8 mouse cellular contexts compared by ENCODE assay signal in genomic region chr2:73891701-73892463, GRCm38 (mm10). TPM values are rescaled to one million over a fixed set of nuclear protein-coding genes. Genes with fewer than 3 reads are reported as not detected.
DNase-seq lines count a peak whose midpoint lies in the region; ATAC-seq and TF ChIP-seq lines count a peak whose summit lies in the region.

No protein-coding gene starts in this region.

- peak; percentile 50; the same call in 1 of the 2 replicates for ATAC-seq in forebrain, embryonic 12.5 days (ENCODE audit: low FRiP score)
- peak; percentile 45 for ATAC-seq in lung, embryonic 14.5 days (ENCODE audit: insufficient read depth)
- peak; percentile 74 for ATAC-seq in neural tube, embryonic 13.5 days (ENCODE audit: low read depth)

- H3K4me1 ChIP-seq in bone marrow macrophage, adult 2 months (ENCODE audit: control insufficient read depth, insufficient read depth, low read length) = peaks cover 7% of the 10 kb centered on the region
- H3K4me1 ChIP-seq in forebrain, embryonic 12.5 days = peaks cover 7% of the 10 kb centered on the region
- H3K4me1 ChIP-seq in lung, embryonic 14.5 days (ENCODE audit: insufficient read depth) = no peaks in the 10 kb centered on the region
- H3K4me1 ChIP-seq in neural tube, embryonic 13.5 days (replicated peaks) = peaks cover 21% of the 10 kb centered on the region

- no peaks in the 10 kb centered on the region for H3K9me3 ChIP-seq in forebrain, embryonic 12.5 days
- no peaks in the 10 kb centered on the region for H3K9me3 ChIP-seq in lung, embryonic 14.5 days (ENCODE audit: low read depth, low read length)
- no peaks in the 10 kb centered on the region for H3K9me3 ChIP-seq in neural tube, embryonic 13.5 days

- peak overlapping the region; percentile 70 for H3K27ac ChIP-seq in bone marrow macrophage, adult 2 months (ENCODE audit: insufficient read depth, low read depth, low read length)
- peak overlapping the region; percentile 92 for H3K27ac ChIP-seq in forebrain, embryonic 12.5 days
- H3K27ac ChIP-seq in lung, embryonic 14.5 days (ENCODE audit: low read depth) = peak overlapping the region; percentile 86
- H3K27ac ChIP-seq in neural tube, embryonic 13.5 days (replicated peaks) = peak overlapping the region; percentile 95

- no peak for TF ChIP-seq CTCF in bone marrow macrophage, adult 2 months (IDR thresholded peaks at IDR 0.05; ENCODE audit: low read depth, low read length)
- TF ChIP-seq CTCF in lung, embryonic 14.5 days (IDR thresholded peaks at IDR 0.05; ENCODE audit: low read depth) = no peak

- under 1% methylated on average over 54 of the region's 54 CpGs for WGBS in forebrain, embryonic 12.5 days
- under 1% methylated on average over 54 of the region's 54 CpGs for WGBS in lung, embryonic 14.5 days
- under 1% methylated on average over 54 of the region's 54 CpGs for WGBS in neural tube, embryonic 13.5 days

- peak; percentile 19 to 29 for DNase-seq in left cerebral cortex, adult 18-20 months (ENCODE audit: low spot score in 2 of 2)
- DNase-seq in left cerebral cortex, postnatal 36 days (ENCODE audit: low spot score in 2 of 2) = no peak
- DNase-seq in induced T-regulatory cell, adult 2 months (ENCODE audit: low read depth) = peak; percentile 55
- peak; percentile 65 for DNase-seq in lung, embryonic 14.5 days
- DNase-seq in yolk sac, embryonic 10.5 days (ENCODE audit: low spot score) = no peak

- H3K9ac ChIP-seq in forebrain, embryonic 12.5 days = peak overlapping the region; percentile 98
- H3K9ac ChIP-seq in lung, embryonic 14.5 days = peak overlapping the region; percentile 93
- H3K9ac ChIP-seq in neural tube, embryonic 13.5 days = peak overlapping the region; percentile 96

- TF ChIP-seq POLR2A in bone marrow macrophage, adult 2 months (IDR thresholded peaks at IDR 0.05; ENCODE audit: borderline replicate concordance, low read depth, low read length) = no peak

- peak overlapping the region; percentile 93 for H3K4me3 ChIP-seq in bone marrow macrophage, adult 2 months (ENCODE audit: insufficient read depth, low read length)
- H3K4me3 ChIP-seq in forebrain, embryonic 12.5 days (replicated peaks) = peak overlapping the region; percentile 93
- H3K4me3 ChIP-seq in lung, embryonic 14.5 days (ENCODE audit: low read depth, low read length) = peak overlapping the region; percentile 95
- peak overlapping the region; percentile 89 for H3K4me3 ChIP-seq in neural tube, embryonic 13.5 days

- H3K27me3 ChIP-seq in forebrain, embryonic 12.5 days = no peaks in the 10 kb centered on the region
- no peaks in the 10 kb centered on the region for H3K27me3 ChIP-seq in lung, embryonic 14.5 days (ENCODE audit: insufficient read depth, low read length)
- no peaks in the 10 kb centered on the region for H3K27me3 ChIP-seq in neural tube, embryonic 13.5 days

- peak overlapping the region; percentile 76 for H3K4me2 ChIP-seq in forebrain, embryonic 12.5 days
- peak overlapping the region; percentile 75 for H3K4me2 ChIP-seq in lung, embryonic 14.5 days
- H3K4me2 ChIP-seq in neural tube, embryonic 13.5 days = peak overlapping the region; percentile 72

- no peaks in the 10 kb centered on the region; the same call in 1 of the 2 replicates for H3K36me3 ChIP-seq in forebrain, embryonic 12.5 days (replicated peaks)
- H3K36me3 ChIP-seq in lung, embryonic 14.5 days (ENCODE audit: insufficient read depth) = no peaks in the 10 kb centered on the region
- H3K36me3 ChIP-seq in neural tube, embryonic 13.5 days = no peaks in the 10 kb centered on the region

- intact Hi-C loops in left cerebral cortex, postnatal 36 days (cut with DNase I) = loop anchor here (10.0 kb wide), 1 partner anchor 317 kb away; no protein-coding TSS in a partner anchor

RNA-seq across cellular contexts. Expression of gene Atf2, which starts 0.6 kb away (rescaled TPM):
- 100 to 1,000 TPM; 163 to 182 TPM for total RNA-seq in left cerebral cortex, adult 18-20 months (2021)
- 100 to 1,000 TPM; 157 to 161 TPM for total RNA-seq in left cerebral cortex, postnatal 36 days (2021)
- polyA plus RNA-seq in bone marrow macrophage, adult 2 months (2012; ENCODE audit: insufficient read depth, insufficient read length, missing spikeins) = 44.2 and 46.2 TPM in 2 replicates
- polyA plus RNA-seq in forebrain, embryonic 12.5 days (2016; fragmentation: Nextera tagmentation; extraction: Ambion mirVana) = 98.5 and 100 TPM in 2 replicates
- 69.7 and 74.1 TPM in 2 replicates for polyA plus RNA-seq in lung, embryonic 14.5 days (2014; fragmentation: Nextera tagmentation; extraction: Ambion mirVana)
- 83.1 and 92.3 TPM in 2 replicates for polyA plus RNA-seq in neural tube, embryonic 13.5 days (2015; fragmentation: Nextera tagmentation; extraction: Ambion mirVana)

RNA-seq across cellular contexts. Expression of gene Atp5g3, which starts 19.2 kb away (rescaled TPM):
- 100 to 1,000 TPM; 532 to 549 TPM for total RNA-seq in left cerebral cortex, adult 18-20 months (2021)
- total RNA-seq in left cerebral cortex, postnatal 36 days (2021) = 100 to 1,000 TPM; 501 to 523 TPM
- polyA plus RNA-seq in bone marrow macrophage, adult 2 months (2012; ENCODE audit: insufficient read depth, insufficient read length, missing spikeins) = 284 and 308 TPM in 2 replicates
- 710 and 725 TPM in 2 replicates for polyA plus RNA-seq in forebrain, embryonic 12.5 days (2016; fragmentation: Nextera tagmentation; extraction: Ambion mirVana)
- polyA plus RNA-seq in lung, embryonic 14.5 days (2014; fragmentation: Nextera tagmentation; extraction: Ambion mirVana) = 1,132 and 1,137 TPM in 2 replicates
- 1,190 and 1,193 TPM in 2 replicates for polyA plus RNA-seq in neural tube, embryonic 13.5 days (2015; fragmentation: Nextera tagmentation; extraction: Ambion mirVana)

Comparison
In these comparisons a context has a peak if more than half of its experiments do, and no peak if none do; other contexts are left out.
1. DNase-seq: peak in left cerebral cortex, adult 18-20 months (2 of 2), induced T-regulatory cell, adult 2 months (single experiment) and lung, embryonic 14.5 days (single experiment); none in left cerebral cortex, postnatal 36 days (0 of 2) and yolk sac, embryonic 10.5 days (single experiment).
2. Peak in every context shown above with its lines, with median percentiles within 50 percentile points of each other: H3K27ac ChIP-seq, H3K4me3 ChIP-seq, ATAC-seq, H3K4me2 ChIP-seq and H3K9ac ChIP-seq.